Mouse (Mus musculus) G1E (cell line): ENCODE measurements at regions not wholly inside any gene's neighbourhood (a gene's known extent, or its start where the extent isn't known, plus 50 kb on each side); places are given as distances from the start of the nearest gene placed in this dataset.

Experiments used
- ATAC-seq: 2 replicates; pipeline ENCODE4 v1.8.0; 2016; ENCODE audit warnings: mild to moderate bottlenecking; ENCODE audit not compliant: insufficient number of reproducible peaks, poor library complexity, low FRiP score, severe bottlenecking; ENCODE audit errors: extremely low read depth
- DNase-seq: peaks from one replicate; pipeline ENCODE4 v3.0.0; 2012; ENCODE audit warnings: low spot score
- H3K27me3 ChIP-seq: 2 replicates; pipeline ENCODE4 v1.6.1; 2012; ENCODE audit warnings: mild to moderate bottlenecking, low read length, inconsistent platforms; ENCODE audit not compliant: insufficient read depth
- H3K36me3 ChIP-seq: replicated peaks from 2 replicates; pipeline ENCODE3; 2012; ENCODE audit warnings: mild to moderate bottlenecking, inconsistent platforms
- H3K4me1 ChIP-seq: 2 replicates; pipeline ENCODE4 v1.6.1; 2012; ENCODE audit warnings: low read depth, low read length, inconsistent platforms, mixed read lengths; ENCODE audit not compliant: insufficient read depth
- H3K4me3 ChIP-seq: 2 replicates; pipeline ENCODE4 v1.5.1; 2012; ENCODE audit warnings: low read depth, mild to moderate bottlenecking, inconsistent platforms, low read length, moderate library complexity, mixed read lengths
- H3K9me3 ChIP-seq: replicated peaks from 2 replicates; pipeline ENCODE4 v1.6.1; 2012; ENCODE audit warnings: inconsistent platforms
- CTCF ChIP-seq: IDR thresholded peaks from 2 replicates; pipeline ENCODE4 v1.5.1; 2012; ENCODE audit warnings: low read depth, low read length, inconsistent platforms, mixed read lengths
- GATA1 ChIP-seq: IDR thresholded peaks from 2 replicates; pipeline ENCODE4 v1.6.1; 2012; ENCODE audit warnings: borderline replicate concordance, low read length, inconsistent platforms, mixed read lengths
- GATA2 ChIP-seq: IDR thresholded peaks from 2 replicates; pipeline ENCODE4 v1.6.1; 2012; ENCODE audit warnings: low read depth, low read length, inconsistent platforms, borderline replicate concordance
- POLR2AphosphoS5 ChIP-seq: IDR thresholded peaks from 2 replicates; pipeline ENCODE4 v1.6.1; 2012; ENCODE audit warnings: low read depth, low read length, inconsistent platforms; ENCODE audit not compliant: insufficient replicate concordance
- TAL1 ChIP-seq: conservative IDR thresholded peaks from 2 replicates; pipeline ENCODE4 v1.6.1; 2012; ENCODE audit warnings: low read depth, low read length, inconsistent platforms, mixed read lengths

DNA sequence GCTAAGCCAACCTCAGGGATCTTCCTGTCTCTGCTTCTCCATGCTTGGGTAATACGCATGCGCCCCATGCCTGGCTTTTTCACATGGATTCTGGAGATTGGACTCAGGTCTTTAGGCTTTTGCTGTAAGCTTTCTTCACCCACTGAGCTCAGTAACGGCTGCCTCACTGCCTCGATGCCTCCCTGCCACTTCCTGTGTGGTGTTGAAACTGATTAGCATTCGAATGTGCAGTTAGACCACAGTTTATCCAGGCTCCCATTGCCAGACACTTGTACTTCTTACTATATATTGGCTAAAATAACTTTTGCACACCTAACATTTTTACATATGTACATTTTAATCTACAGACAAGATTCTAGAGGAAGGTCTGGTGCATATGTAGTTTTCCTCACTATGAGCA lies 137.0 kb upstream of the Fmo9 start:
- ATAC-seq, result no peak
- Histone ChIP-seq H3K36me3 (no peaks in the 10 kb centered on the region), H3K4me3 (no peak overlapping the region), H3K9me3 (peaks cover 21% of the 10 kb centered on the region), H3K27me3 (no peaks in the 10 kb centered on the region), H3K4me1 (no peaks in the 10 kb centered on the region)
- no peak for DNase-seq
- TF ChIP-seq TAL1 (no peak), POLR2AphosphoS5 (no peak), GATA1 (no peak), CTCF (no peak), GATA2 (no peak)

DNA sequence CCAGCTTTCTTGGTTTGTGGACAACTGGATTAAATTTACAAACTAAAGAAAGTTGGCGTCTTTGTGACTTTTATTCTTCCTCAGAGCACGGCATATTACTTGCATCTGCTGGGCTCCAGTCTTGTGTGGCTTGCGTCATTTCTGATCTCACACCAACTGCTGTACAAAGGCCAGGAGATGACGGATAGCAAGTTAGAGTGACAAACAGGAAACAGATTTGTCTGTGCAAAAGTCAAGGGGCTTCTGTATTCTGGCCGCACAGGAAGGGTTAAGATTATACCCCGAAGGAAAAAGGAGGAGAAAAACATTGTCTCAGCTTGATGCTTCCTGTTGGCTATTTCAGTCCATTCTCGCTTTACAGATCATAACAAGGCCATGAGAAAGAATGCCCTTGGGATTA lies 137.8 kb upstream of the Fmo9 start:
- no peak for TF ChIP-seq TAL1
- no peak for TF ChIP-seq GATA2
- no peak for TF ChIP-seq GATA1
- TF ChIP-seq CTCF, result no peak
- no peak for TF ChIP-seq POLR2AphosphoS5
- no peak for ATAC-seq
- no peaks in the 10 kb centered on the region for H3K4me1 ChIP-seq
- H3K4me3 ChIP-seq, result no peak overlapping the region
- H3K27me3 ChIP-seq, result no peaks in the 10 kb centered on the region
- no peaks in the 10 kb centered on the region for H3K36me3 ChIP-seq
- no peak for DNase-seq
- peaks cover 21% of the 10 kb centered on the region for H3K9me3 ChIP-seq

DNA sequence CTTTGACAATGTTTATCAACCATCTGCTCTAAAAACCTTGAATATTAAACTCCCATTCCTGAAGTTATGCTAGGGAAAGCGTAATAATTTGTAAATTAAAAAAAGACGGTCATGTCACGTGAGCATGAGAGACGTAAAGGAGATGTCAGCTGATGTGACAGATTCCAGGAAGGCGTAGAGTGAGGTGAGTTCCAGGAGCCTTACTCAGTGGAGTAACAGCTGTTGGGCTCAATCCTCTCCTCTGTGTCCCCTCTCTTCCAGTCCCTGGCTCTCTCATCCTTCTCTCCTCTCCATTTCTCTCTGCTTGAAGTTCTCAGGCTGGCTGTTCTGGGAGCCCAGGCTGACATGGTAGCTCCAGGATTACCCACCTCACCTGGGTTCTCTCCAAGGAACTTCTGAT lies 138.4 kb upstream of the Fmo9 start:
- Histone ChIP-seq H3K4me3 (no peak overlapping the region), H3K27me3 (no peaks in the 10 kb centered on the region), H3K36me3 (no peaks in the 10 kb centered on the region), H3K4me1 (no peaks in the 10 kb centered on the region), H3K9me3 (peaks cover 23% of the 10 kb centered on the region)
- ATAC-seq (no peak), DNase-seq (no peak)
- TF ChIP-seq GATA2 (no peak), GATA1 (no peak), TAL1 (no peak), CTCF (no peak), POLR2AphosphoS5 (no peak)

DNA sequence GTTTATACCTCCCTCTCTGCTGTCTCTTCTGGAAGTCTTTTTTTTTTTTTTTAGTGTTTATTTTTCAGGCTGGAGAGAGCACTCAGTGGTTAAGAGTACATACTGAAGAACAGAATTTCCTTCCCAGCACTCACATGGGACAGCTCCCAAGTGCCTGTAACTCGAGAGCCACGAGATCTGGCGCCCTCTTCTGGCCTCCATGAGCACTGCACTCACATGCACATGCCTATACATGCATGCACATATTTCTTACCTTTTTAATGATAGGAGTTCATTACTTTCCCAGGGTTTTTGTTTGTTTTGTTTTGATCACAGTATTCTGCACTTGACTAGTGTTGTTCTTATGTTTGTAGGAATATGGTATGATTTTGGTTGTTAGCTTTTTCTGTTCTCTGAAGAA lies 139.5 kb upstream of the Fmo9 start:
- H3K4me1 ChIP-seq, result no peaks in the 10 kb centered on the region
- ATAC-seq, result no peak

DNA sequence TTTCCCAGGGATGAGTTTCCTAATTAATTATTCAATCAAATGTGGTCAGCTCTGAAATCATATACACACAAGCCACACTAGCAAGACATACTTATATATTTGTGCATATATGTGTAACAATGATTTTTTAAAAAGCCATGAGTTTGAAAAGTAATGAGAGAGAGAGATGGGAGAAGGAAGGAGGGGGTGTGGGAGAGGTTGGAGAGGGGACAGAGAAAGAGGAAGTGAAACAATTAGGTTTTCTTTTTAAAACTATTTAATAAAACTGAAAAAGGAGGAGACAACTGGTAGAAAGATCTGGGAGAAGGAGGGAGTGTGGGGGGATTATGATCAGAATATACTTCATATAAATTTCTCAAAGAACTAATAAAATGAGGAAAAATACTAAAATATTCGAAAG lies 155.7 kb upstream of the Fmo9 start:
- Histone ChIP-seq H3K9me3 (peaks cover 36% of the 10 kb centered on the region), H3K4me3 (no peak overlapping the region), H3K4me1 (no peaks in the 10 kb centered on the region), H3K27me3 (no peaks in the 10 kb centered on the region), H3K36me3 (no peaks in the 10 kb centered on the region)
- DNase-seq (no peak), ATAC-seq (no peak)
- TF ChIP-seq POLR2AphosphoS5 (no peak), GATA2 (no peak), TAL1 (no peak), GATA1 (no peak), CTCF (no peak)

More for the DNA sequence above, 139.5 kb upstream of the Fmo9 start:
- no peaks in the 10 kb centered on the region for H3K27me3 ChIP-seq
- no peak overlapping the region for H3K4me3 ChIP-seq
- H3K9me3 ChIP-seq, result peaks cover 28% of the 10 kb centered on the region
- H3K36me3 ChIP-seq, result no peaks in the 10 kb centered on the region
- no peak for TF ChIP-seq CTCF
- no peak for TF ChIP-seq TAL1
- TF ChIP-seq GATA1, result no peak
- TF ChIP-seq POLR2AphosphoS5, result no peak
- TF ChIP-seq GATA2, result no peak
- DNase-seq, result no peak

DNA sequence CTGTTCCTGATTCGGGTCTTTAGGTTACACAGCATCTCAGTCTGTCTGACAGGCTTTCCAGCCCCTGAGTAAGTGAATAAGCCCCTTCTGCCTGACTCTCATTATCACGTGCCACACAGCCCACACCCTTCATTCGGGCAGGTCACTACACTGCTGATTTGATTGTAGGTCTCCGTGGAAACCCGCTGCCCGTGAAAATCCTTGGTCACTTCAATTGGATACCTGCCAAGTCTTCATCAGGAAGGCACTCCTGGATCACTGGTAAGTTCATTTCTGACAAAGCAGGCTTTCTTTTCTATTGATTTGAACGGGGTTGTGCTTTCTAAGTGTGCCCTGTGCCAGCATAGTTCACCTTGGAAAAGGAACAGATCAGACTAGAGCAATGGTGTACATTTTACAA lies 158.2 kb upstream of the Fmo9 start:
- Histone ChIP-seq H3K9me3 (peaks cover 33% of the 10 kb centered on the region), H3K4me1 (no peaks in the 10 kb centered on the region), H3K4me3 (no peak overlapping the region), H3K27me3 (no peaks in the 10 kb centered on the region), H3K36me3 (no peaks in the 10 kb centered on the region)
- TF ChIP-seq CTCF (no peak), POLR2AphosphoS5 (no peak), TAL1 (no peak), GATA1 (no peak), GATA2 (no peak)
- DNase-seq (no peak), ATAC-seq (no peak)

DNA sequence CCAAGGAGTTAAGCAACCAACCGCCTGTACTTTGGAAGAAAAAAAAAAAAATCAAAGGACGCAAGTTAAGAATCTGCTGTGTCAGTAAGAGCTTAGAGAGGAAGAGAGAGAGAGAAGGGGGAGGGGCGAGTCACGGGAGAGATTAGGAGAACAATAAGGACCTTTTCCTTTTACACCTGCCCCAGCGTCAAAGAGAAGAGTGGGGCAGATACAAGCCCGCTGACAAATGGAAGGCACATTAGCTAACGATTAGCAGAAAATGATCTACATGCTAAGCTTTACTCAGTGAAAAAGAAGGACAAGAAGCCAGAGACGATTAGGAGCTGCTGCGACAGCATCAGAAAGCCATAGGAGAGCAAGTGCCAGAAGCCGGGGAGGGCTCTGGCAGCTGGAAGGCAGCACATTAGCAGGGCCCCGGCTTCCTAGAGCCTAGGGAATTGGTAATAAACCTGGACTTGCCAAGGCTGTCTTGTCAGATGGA lies 157.8 kb upstream of the Fam78b start:
- Histone ChIP-seq H3K36me3 (no peaks in the 10 kb centered on the region), H3K27me3 (no peaks in the 10 kb centered on the region), H3K9me3 (peaks cover 49% of the 10 kb centered on the region), H3K4me3 (no peak overlapping the region), H3K4me1 (no peaks in the 10 kb centered on the region)
- ATAC-seq, result no peak
- TF ChIP-seq GATA2 (no peak), CTCF (no peak), GATA1 (no peak), POLR2AphosphoS5 (no peak), TAL1 (no peak)
- DNase-seq, result no peak
